ENCODE assay signal across 8 mouse cellular contexts in genomic region chr3:135438531-135438912, GRCm38 (mm10). TPM values are rescaled to one million over a fixed set of nuclear protein-coding genes. Genes with fewer than 3 reads are reported as not detected.
A peak's percentile ranks its signal among the peaks of the same experiment; 100 is the strongest.
DNase-seq lines count a peak whose midpoint lies in the region; ATAC-seq and TF ChIP-seq lines count a peak whose summit lies in the region.

No protein-coding gene starts in this region.

- H3K9ac ChIP-seq in forebrain, embryonic 13.5 days, result peak overlapping the region; percentile 96
- peak overlapping the region; percentile 78 for H3K9ac ChIP-seq in neural tube, embryonic 14.5 days (replicated peaks; ENCODE audit: low read depth, low read length)

- H3K27ac ChIP-seq in forebrain, embryonic 13.5 days, result peak overlapping the region; percentile 100
- peak overlapping the region; percentile 99 for H3K27ac ChIP-seq in neural tube, embryonic 14.5 days (ENCODE audit: low read depth, low read length)
- H3K27ac ChIP-seq in testis, adult 2 months (ENCODE audit: control insufficient read depth, insufficient read depth, low read depth, low read length), result peak overlapping the region; percentile 98

- H3K4me2 ChIP-seq in forebrain, embryonic 13.5 days, result peak overlapping the region; percentile 97
- 0 out of 2 replicates have a peak overlapping the region, but pooled peaks have one; percentile 16 for H3K4me2 ChIP-seq in neural tube, embryonic 14.5 days (ENCODE audit: low read depth, low read length)

- intact Hi-C loops in heart, postnatal 10 days (cut with DNase I), result loop anchor here (1.0 to 5.0 kb wide), 2 partner anchors 15 to 254 kb away; partner anchors contain the start of genes Cisd2 and Nfkb1

- H3K27me3 ChIP-seq in forebrain, embryonic 13.5 days, result no peaks in the 10 kb centered on the region
- no peaks in the 10 kb centered on the region for H3K27me3 ChIP-seq in neural tube, embryonic 14.5 days (ENCODE audit: control insufficient read depth, insufficient read depth, low read length)
- no peaks in the 10 kb centered on the region for H3K27me3 ChIP-seq in testis, adult 2 months (ENCODE audit: control insufficient read depth, insufficient read depth, low read length)

- no peaks in the 10 kb centered on the region for H3K9me3 ChIP-seq in forebrain, embryonic 13.5 days (replicated peaks)
- H3K9me3 ChIP-seq in neural tube, embryonic 14.5 days (ENCODE audit: control insufficient read depth, low read length), result no peaks in the 10 kb centered on the region

- peak; percentile 54 for ATAC-seq in cerebellum, adult (ENCODE audit: insufficient number of reproducible peaks, low FRiP score, low TSS enrichment)
- ATAC-seq in forebrain, embryonic 13.5 days, result peak; percentile 82
- peak; percentile 85 for ATAC-seq in neural tube, embryonic 14.5 days (ENCODE audit: low read depth)

- 0% methylated on average over 22 of the region's 50 CpGs for WGBS in forebrain, embryonic 13.5 days
- WGBS in neural tube, embryonic 14.5 days, result 0% methylated on average over 22 of the region's 50 CpGs

- peak overlapping the region; percentile 97 for H3K4me3 ChIP-seq in forebrain, embryonic 13.5 days
- peak overlapping the region; percentile 88 for H3K4me3 ChIP-seq in neural tube, embryonic 14.5 days (ENCODE audit: low read depth, low read length)
- peak overlapping the region; percentile 99 for H3K4me3 ChIP-seq in testis, adult 2 months (ENCODE audit: control insufficient read depth, low read depth, low read length)

- peak; percentile 82 for TF ChIP-seq POLR2A in testis, adult 2 months (IDR thresholded peaks at IDR 0.05; ENCODE audit: control insufficient read depth, low read depth, low read length)

- TF ChIP-seq CTCF in testis, adult 2 months (IDR thresholded peaks at IDR 0.05; ENCODE audit: control insufficient read depth, insufficient read depth, insufficient replicate concordance, low read depth, low read length), result 0 out of 2 replicates have a peak, but pooled peaks have one; percentile 2

- peak; percentile 95 for DNase-seq in CD8-positive naive resting alpha-beta T cell, adult 2 months (ENCODE audit: low read depth in 2 of 2, low spot score in 2 of 2)
- peak; percentile 95 to 97 for DNase-seq in heart, postnatal 10 days
- peak; percentile 96 to 98 for DNase-seq in kidney, postnatal 4 days
- peak; percentile 92 to 93 for DNase-seq in lung, adult 18-20 months

- peaks cover 35% of the 10 kb centered on the region for H3K4me1 ChIP-seq in forebrain, embryonic 13.5 days
- H3K4me1 ChIP-seq in neural tube, embryonic 14.5 days (ENCODE audit: control insufficient read depth, insufficient read depth, low read length), result peaks cover 18% of the 10 kb centered on the region
- H3K4me1 ChIP-seq in testis, adult 2 months (ENCODE audit: control insufficient read depth, insufficient read depth, low read length), result no peaks in the 10 kb centered on the region; the same call in 1 of the 2 replicates

- H3K36me3 ChIP-seq in forebrain, embryonic 13.5 days (ENCODE audit: poor library complexity, severe bottlenecking), result 0 out of 2 replicates have a peak, but pooled peaks cover 3% of the 10 kb centered on the region
- 0 out of 2 replicates have a peak, but pooled peaks cover 2% of the 10 kb centered on the region for H3K36me3 ChIP-seq in neural tube, embryonic 14.5 days (ENCODE audit: control insufficient read depth, insufficient read depth, low read length)
- H3K36me3 ChIP-seq in testis, adult 2 months (ENCODE audit: control insufficient read depth, insufficient read depth, low read length), result peaks cover 3% of the 10 kb centered on the region

RNA-seq across cellular contexts. Expression of gene Ube2d3, which starts 0.6 kb away (rescaled TPM):
- 470 and 482 TPM in 2 replicates for polyA plus RNA-seq in forebrain, embryonic 13.5 days (2015; fragmentation: Nextera tagmentation; extraction: Ambion mirVana)
- 100 to 1,000 TPM; 358 to 365 TPM for total RNA-seq in heart, postnatal 10 days (2021)
- 379 and 446 TPM in 2 replicates for polyA plus RNA-seq in neural tube, embryonic 14.5 days (2014; fragmentation: Nextera tagmentation; extraction: Ambion mirVana)
- polyA plus RNA-seq in testis, adult 2 months (2012; rRNA removed), result 493 and 621 TPM in 2 replicates

RNA-seq across cellular contexts. Expression of gene Cisd2, which starts 14.8 kb away (rescaled TPM):
- 77.3 and 80.3 TPM in 2 replicates for polyA plus RNA-seq in forebrain, embryonic 13.5 days (2015; fragmentation: Nextera tagmentation; extraction: Ambion mirVana)
- 10 to 100 TPM; 38.5 to 41.7 TPM for total RNA-seq in heart, postnatal 10 days (2021)
- 71.2 and 71.8 TPM in 2 replicates for polyA plus RNA-seq in neural tube, embryonic 14.5 days (2014; fragmentation: Nextera tagmentation; extraction: Ambion mirVana)
- polyA plus RNA-seq in testis, adult 2 months (2012; rRNA removed), result 6.5 and 6.7 TPM in 2 replicates

RNA-seq across cellular contexts. Expression of gene Manba, which starts 46.9 kb away (rescaled TPM):
- 2.8 and 3.1 TPM in 2 replicates for polyA plus RNA-seq in forebrain, embryonic 13.5 days (2015; fragmentation: Nextera tagmentation; extraction: Ambion mirVana)
- total RNA-seq in heart, postnatal 10 days (2021), result 10 to 100 TPM; 22.5 to 26.8 TPM
- 6.5 and 7.9 TPM in 2 replicates for polyA plus RNA-seq in neural tube, embryonic 14.5 days (2014; fragmentation: Nextera tagmentation; extraction: Ambion mirVana)
- polyA plus RNA-seq in testis, adult 2 months (2012; rRNA removed), result 5.6 and 8.5 TPM in 2 replicates

Comparison
In these comparisons a context has a peak if more than half of its experiments do, and no peak if none do; other contexts are left out.
1. Peak in every context shown above with its lines: DNase-seq, ATAC-seq, H3K4me3 ChIP-seq and H3K27ac ChIP-seq.